Mouse (Mus musculus) naive thymus-derived CD4-positive, alpha-beta T cell, adult 2 months (primary cell): Measurements from ENCODE around the gene Acvr1c.

Experiments used
- DNase-seq: peaks from one replicate; pipeline ENCODE4 v3.0.0-alpha.2; 2011; ENCODE audit warnings: low read depth

The Acvr1c gene

DNA sequence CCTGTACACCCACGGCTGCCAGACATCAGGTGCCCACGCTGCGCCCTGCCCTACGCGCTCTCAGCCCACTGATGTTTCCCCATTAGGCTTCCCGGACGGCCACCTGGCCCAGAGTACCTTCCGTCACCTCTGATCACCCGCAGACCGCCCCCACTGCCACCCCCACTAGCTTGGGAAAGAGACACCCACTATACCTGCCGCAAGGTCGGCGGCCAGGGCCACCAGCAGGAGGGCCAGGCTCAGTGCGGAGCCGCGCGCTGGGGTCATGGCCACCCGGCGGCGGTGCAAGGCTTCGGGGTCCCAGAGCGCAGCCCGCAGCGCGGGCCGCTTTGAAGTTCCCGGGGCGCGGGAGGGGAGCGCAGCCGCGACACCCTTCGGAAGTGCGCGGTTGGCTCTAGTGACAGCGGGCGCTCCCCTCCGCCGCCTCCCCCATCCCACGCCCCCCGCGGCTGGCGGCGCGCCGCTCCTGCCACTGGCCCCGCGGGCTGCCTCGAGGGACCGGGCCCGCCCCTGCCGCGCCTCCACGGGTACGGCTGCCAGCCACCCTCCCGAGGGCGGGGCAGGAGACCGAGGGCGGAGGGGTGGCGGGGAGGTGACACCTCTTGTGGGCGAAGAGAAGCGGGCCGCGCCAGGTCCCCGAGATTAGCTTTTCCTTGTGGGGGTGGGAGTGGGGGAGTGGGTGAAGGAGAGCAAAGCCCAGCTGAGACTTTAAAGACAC, at the start of gene Acvr1c:
Acvr1c (minus strand) TSS at position 482 of the 718 bp plus-strand sequence.
- DNase-seq, result peak; percentile 46

GRCm38 (mm10) chr2:58403481-58403880, 45.8 kb upstream of the Acvr1c start:
- no peak for DNase-seq

- no peak for DNase-seq
Measured at GRCm38 (mm10) chr2:58388601-58389000, 30.9 kb upstream of the Acvr1c start.

- no peak for DNase-seq
Measured at GRCm38 (mm10) chr2:58380020-58380419, 22.3 kb upstream of the Acvr1c start.

GRCm38 (mm10) chr2:58379475-58379874, 21.8 kb upstream of the Acvr1c start:
- no peak for DNase-seq

DNA sequence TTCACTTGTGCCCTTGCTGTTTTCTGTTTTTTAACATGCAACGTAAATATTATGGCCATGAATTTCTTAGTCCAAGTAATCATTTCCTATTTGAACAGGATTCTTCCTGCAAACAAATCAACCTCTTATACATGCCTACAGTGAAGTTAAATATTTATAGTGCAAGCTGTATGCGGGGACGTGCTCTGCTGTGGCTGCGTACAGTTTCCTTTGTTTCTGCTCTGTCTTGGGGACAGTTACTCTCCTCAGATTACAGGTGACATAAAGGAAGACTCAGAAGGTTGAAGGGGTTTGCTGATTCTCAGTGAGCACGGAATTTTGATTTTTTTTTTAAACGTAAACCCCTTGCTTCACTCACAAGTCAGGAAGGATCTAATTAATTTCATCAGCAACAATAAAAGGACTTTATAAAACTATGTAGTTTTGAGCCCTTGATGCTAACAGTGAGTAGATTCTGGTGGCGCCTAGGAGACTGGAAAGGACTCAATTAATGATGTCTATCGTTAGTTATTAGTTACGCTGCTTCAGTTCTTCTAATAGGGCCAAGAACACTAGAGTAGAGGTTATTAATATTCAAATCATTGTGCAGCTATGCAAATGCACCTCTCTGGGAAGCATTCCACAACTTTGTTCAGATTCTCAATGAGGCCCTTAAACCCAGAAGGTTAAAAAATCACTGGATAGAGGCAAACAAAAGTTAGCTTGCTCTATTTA, 19.9 kb upstream of the Acvr1c start:
- DNase-seq, result no peak

GRCm38 (mm10) chr2:58366196-58366595, 8.5 kb upstream of the Acvr1c start:
- DNase-seq, result no peak

GRCm38 (mm10) chr2:58361361-58362046, 3.8 kb upstream of the Acvr1c start:
- no peak for DNase-seq

- peak; percentile 4 for DNase-seq
Measured at GRCm38 (mm10) chr2:58358132-58358460, 401 bp upstream of the Acvr1c start.

GRCm38 (mm10) chr2:58357068-58357413, 654 bp downstream of the Acvr1c start:
- peak; percentile 20 for DNase-seq

DNA sequence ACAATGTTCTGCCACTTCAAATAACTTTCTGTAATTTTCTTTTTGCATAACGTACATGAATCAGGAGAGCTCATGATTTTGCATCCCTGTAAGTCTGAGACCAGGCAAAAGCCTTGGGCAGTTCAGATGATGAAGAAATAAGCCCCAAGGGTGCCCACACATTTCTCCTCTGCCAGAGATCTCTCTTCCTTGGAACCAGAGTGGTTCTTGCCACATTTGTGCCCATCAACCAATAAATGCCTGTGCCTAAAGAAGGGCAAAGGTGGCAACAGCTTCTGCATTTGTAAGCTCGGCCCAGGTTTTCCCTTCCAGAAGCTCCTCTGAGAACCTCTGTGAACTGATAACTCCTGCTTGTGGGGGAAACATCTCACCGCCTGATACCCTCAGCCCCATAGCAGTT, 3.3 kb downstream of the Acvr1c start:
- no peak for DNase-seq

- DNase-seq, result no peak
Measured at GRCm38 (mm10) chr2:58352846-58353245, 4.8 kb downstream of the Acvr1c start.

GRCm38 (mm10) chr2:58350657-58351056, 7.0 kb downstream of the Acvr1c start:
- no peak for DNase-seq

DNA sequence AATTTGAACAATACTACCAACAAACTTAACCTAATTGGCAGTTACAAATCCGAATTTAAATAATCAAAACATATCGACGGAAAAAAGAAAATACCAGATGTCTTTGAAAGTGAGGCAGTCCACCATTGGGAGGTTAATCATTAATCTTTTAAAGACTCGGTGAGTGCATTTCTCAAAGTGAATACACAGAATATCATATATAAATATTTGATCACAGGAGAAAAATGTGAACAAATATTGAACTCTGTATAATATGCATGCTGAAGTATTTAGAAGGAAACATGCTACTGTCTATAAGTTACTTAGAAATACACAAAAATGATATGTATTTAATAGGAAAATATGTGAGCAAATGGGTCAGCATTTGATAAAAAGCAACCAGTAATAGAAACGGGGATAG, 21.0 kb downstream of the Acvr1c start:
- DNase-seq, result no peak

DNA sequence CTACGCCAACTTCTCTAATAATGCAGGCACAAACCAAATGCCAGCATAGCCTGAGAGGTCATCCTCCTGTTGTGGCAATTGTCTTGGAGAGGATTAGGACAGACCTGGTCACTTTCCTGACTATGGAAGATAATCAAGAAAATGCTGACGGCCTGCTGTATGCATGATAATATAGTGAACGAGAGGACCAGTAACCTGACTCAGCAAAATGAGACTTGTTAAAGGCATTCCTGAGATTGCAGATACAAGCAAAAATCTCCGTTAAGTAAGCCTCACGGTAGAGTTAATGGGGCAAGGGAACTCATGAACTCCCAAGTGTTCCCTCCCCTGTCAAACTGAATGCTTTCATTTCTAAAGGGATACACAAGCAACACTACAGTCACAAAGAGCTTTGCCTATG, 28.1 kb downstream of the Acvr1c start:
- DNase-seq, result no peak

DNA sequence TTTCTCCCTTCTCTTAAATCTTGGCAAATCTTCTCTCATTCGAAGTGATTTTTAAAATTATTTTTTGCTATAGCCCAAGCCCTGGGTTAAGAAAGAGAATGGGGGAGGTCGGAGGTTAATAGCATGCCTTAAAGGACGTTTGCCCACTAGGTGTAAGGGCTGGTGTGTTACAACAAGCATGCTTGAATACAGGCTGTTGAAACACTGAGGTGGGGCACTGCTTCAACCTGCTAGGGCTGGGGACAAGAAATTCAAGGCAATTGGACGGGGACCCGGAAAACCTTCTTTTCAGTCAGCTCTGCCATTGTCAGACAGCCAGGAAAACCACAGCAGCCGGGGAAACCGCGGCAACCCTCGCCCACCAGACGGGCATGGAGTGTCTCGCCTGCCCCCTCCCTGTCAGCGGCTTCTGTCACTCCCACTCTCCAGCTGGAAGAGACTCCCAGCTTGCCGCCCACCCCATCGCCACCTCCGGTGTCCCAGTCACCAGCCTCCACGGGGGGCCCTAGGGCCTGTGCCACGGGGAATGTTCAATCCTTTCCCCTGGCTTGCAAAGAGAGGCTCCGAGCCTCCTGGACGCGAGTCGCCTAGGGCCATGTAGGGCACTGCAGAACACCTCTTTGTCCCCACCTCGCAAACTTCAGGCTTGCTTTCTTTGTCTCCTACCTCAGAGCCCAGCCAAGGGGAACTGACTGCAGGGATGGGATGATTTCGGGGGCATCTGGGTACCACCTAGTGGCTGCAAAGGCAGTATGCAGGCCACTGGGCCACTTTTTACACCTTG, 33.4 kb downstream of the Acvr1c start:
- peak; percentile 64 for DNase-seq

GRCm38 (mm10) chr2:58323274-58323673, 34.4 kb downstream of the Acvr1c start:
- DNase-seq, result no peak

DNA sequence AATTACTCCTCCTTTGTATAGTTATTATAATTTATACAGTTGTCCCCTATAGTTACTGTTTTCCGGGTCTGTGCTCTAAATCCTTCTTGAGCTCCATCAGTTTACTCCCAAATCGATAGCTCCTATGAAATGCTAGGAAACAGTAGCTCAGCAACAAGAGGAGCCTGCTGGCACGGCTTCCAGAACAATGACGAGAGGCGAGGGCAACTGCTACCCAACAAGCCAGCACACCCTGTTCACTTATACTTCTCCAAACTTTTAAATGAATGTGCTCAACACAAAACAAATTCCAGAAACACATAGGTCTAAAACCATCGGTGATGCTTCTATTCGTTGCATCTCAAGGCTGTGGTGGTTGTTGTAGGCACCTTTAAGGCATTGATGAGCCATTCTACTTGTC, 41.5 kb downstream of the Acvr1c start:
- no peak for DNase-seq

DNA sequence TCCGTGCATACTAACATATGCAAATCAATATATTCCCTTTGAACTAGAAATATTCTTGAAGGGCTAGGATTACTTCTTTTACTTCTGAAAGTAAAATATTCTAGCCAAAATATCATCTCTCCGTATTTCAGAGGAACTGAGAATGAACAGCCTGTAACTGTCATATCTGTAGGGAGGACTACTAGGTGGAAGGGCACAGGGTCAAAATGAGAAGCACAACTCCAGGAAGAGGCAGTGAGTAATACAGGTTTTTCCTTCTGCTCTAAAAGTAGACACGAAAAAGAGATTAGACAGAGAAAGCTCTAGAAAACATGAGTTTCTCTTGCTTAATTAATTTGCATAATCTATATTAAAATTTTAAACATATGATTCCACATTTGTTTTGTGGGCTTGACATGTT, 48.0 kb downstream of the Acvr1c start:
- DNase-seq, result no peak

- DNase-seq, result no peak
Measured at GRCm38 (mm10) chr2:58304450-58304849, 53.2 kb downstream of the Acvr1c start.

GRCm38 (mm10) chr2:58289759-58290431, 67.8 kb downstream of the Acvr1c start:
- no peak for DNase-seq

GRCm38 (mm10) chr2:58289331-58289730, 68.4 kb downstream of the Acvr1c start:
- DNase-seq, result no peak
